Mouse (Mus musculus) limb, embryonic 11.5 days (tissue): ENCODE results near the gene Ece1. TPM values are rescaled to one million over a fixed set of nuclear protein-coding genes. Genes with fewer than 3 reads are reported as not detected.
A peak's percentile ranks its signal among the peaks of the same experiment; 100 is the strongest.

ENCODE experiments used
- ATAC-seq: fragments of 200-750 bp; cut with Nextera tagmentation; 2 replicates; pipeline ENCODE4 v1.8.0; 2017; ENCODE audit warnings: low read depth; ENCODE audit not compliant: insufficient number of reproducible peaks, low FRiP score, low TSS enrichment
- DNase-seq: peaks from one replicate; pipeline ENCODE4 v3.0.0-alpha.2; 2015; ENCODE audit warnings: low spot score
- H3K27ac ChIP-seq: fragments of 300-500 bp; sonication (generic); replicated peaks from 2 replicates; pipeline ENCODE4 v1.5.1; 2014; ENCODE audit warnings: low read depth, mild to moderate bottlenecking, low read length
- H3K27me3 ChIP-seq: fragments of 300-500 bp; sonication (generic); 2 replicates; pipeline ENCODE4 v1.6.1; 2014; ENCODE audit warnings: mild to moderate bottlenecking, low read length, mixed read lengths; ENCODE audit not compliant: control insufficient read depth, insufficient read depth
- H3K36me3 ChIP-seq: fragments of 300-500 bp; sonication (generic); 2 replicates; pipeline ENCODE4 v1.6.1; 2014; ENCODE audit warnings: mild to moderate bottlenecking, low read length, moderate library complexity, mixed read lengths; ENCODE audit not compliant: control insufficient read depth, insufficient read depth
- H3K4me1 ChIP-seq: fragments of 300-500 bp; sonication (generic); 2 replicates; pipeline ENCODE4 v1.6.1; 2014; ENCODE audit warnings: low read length, mixed read lengths; ENCODE audit not compliant: control insufficient read depth, insufficient read depth
- H3K4me2 ChIP-seq: fragments of 300-500 bp; sonication (generic); 2 replicates; pipeline ENCODE4 v1.6.1; 2014; ENCODE audit warnings: low read depth, mild to moderate bottlenecking, moderate library complexity; ENCODE audit not compliant: severe bottlenecking
- H3K4me3 ChIP-seq: fragments of 300-500 bp; sonication (generic); 2 replicates; pipeline ENCODE4 v1.5.1; 2014; ENCODE audit warnings: low read depth, low read length
- H3K9ac ChIP-seq: fragments of 300-500 bp; sonication (generic); 2 replicates; pipeline ENCODE4 v1.6.1; 2014; ENCODE audit warnings: mild to moderate bottlenecking, low read length
- H3K9me3 ChIP-seq: fragments of 300-500 bp; sonication (generic); 2 replicates; pipeline ENCODE4 v1.6.1; 2016; ENCODE audit warnings: low read length; ENCODE audit not compliant: control insufficient read depth
- WGBS: fragments of 180-500 bp; shearing (Covaris S2); extraction: QIAGEN DNeasy Blood & Tissue Kit; methylation state at CpG from one replicate; pipeline ENCODE4 v1.1.7; 2014; 5-methylcytosine and 5-hydroxymethylcytosine counted together
- polyA plus RNA-seq: library from polyadenylated mRNA; unstranded; fragments of >200 nt; fragmentation: Nextera tagmentation; extraction: Ambion mirVana; gene quantifications from 2 replicates; pipeline ENCODE4 v1.2.1, GENCODE M21; 2014

The Ece1 gene
- polyA plus RNA-seq, 1 experiment from 2014 or later: 38.0 TPM

DNA sequence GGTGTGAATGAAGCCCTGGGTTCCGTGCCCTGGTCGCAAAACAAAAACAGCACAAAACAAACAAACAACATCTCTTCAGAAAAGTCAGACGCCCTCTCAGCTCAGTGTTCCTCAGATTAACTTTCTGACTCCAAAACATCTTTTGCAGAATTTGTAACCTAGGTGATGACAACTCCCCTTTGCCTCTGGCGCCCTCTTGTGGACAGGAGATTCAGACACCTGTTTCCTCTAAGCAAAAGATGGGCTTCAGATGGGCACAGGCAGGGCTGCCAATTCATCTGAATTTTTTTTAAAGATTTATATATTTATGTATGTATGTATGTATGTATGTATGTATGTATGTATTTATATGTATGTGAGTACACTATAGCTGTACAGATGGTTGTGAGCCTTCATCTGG, 90.8 kb downstream of the Ece1 start:
- H3K27me3 ChIP-seq: no peaks in the 10 kb centered on the region
- no peak overlapping the region for H3K4me2 ChIP-seq
- DNase-seq: peak; percentile 91
- H3K27ac ChIP-seq: no peak overlapping the region
- no peak overlapping the region for H3K4me3 ChIP-seq
- H3K4me1 ChIP-seq: no peaks in the 10 kb centered on the region
- H3K9me3 ChIP-seq: no peaks in the 10 kb centered on the region
- H3K9ac ChIP-seq: no peak overlapping the region
- 46% methylated on average over 4 of the region's 4 CpGs for WGBS
- ATAC-seq: no peak
- peaks cover 15% of the 10 kb centered on the region for H3K36me3 ChIP-seq

DNA sequence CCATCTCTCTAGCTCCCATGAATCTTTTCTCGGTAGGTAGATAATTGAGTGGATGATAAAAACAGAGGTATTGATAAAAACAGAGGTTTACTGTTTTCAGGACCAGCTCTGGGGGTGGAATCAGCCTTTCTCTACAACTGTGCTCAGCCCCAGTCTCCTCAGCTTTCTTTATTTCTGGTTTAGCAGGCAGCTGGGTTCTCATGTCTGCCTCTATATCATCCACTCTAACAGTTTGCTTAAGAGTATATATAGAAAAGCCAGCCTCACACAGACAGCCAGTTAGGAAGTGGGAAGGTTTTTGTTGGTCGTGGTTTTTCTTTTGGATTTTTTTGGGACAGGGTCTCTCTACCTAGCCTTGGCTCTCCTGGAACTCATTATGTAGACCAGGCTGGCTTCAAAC, 92.1 kb downstream of the Ece1 start:
- no peaks in the 10 kb centered on the region for H3K4me1 ChIP-seq
- no peak overlapping the region for H3K27ac ChIP-seq
- no peak overlapping the region for H3K9ac ChIP-seq
- H3K4me2 ChIP-seq: no peak overlapping the region
- no peak for DNase-seq
- H3K36me3 ChIP-seq: peaks cover 25% of the 10 kb centered on the region
- no peaks in the 10 kb centered on the region for H3K27me3 ChIP-seq
- no peak for ATAC-seq
- no peak overlapping the region for H3K4me3 ChIP-seq
- WGBS: 94% methylated on average over 2 of the region's 2 CpGs
- no peaks in the 10 kb centered on the region; the same call in 1 of the 2 replicates for H3K9me3 ChIP-seq

GRCm38 (mm10) chr4:137954926-137955396, 92.9 kb downstream of the Ece1 start:
- Histone ChIP-seq H3K4me2 (no peak overlapping the region), H3K27me3 (no peaks in the 10 kb centered on the region), H3K4me1 (no peaks in the 10 kb centered on the region), H3K27ac (no peak overlapping the region), H3K9ac (no peak overlapping the region), H3K9me3 (peaks cover 5% of the 10 kb centered on the region; the same call in 1 of the 2 replicates), H3K36me3 (peaks cover 29% of the 10 kb centered on the region), H3K4me3 (no peak overlapping the region)
- no peak for ATAC-seq
- no peak for DNase-seq
- WGBS: 87% methylated on average over 8 of the region's 8 CpGs

GRCm38 (mm10) chr4:137956260-137956659, 94.2 kb downstream of the Ece1 start:
- DNase-seq (no peak), ATAC-seq (no peak)
- Histone ChIP-seq H3K36me3 (peaks cover 27% of the 10 kb centered on the region), H3K27me3 (no peaks in the 10 kb centered on the region), H3K9me3 (peaks cover 5% of the 10 kb centered on the region; the same call in 1 of the 2 replicates), H3K27ac (no peak overlapping the region), H3K4me2 (no peak overlapping the region), H3K4me1 (no peaks in the 10 kb centered on the region), H3K9ac (no peak overlapping the region), H3K4me3 (no peak overlapping the region)
- 94% methylated on average over 15 of the region's 15 CpGs for WGBS

DNA sequence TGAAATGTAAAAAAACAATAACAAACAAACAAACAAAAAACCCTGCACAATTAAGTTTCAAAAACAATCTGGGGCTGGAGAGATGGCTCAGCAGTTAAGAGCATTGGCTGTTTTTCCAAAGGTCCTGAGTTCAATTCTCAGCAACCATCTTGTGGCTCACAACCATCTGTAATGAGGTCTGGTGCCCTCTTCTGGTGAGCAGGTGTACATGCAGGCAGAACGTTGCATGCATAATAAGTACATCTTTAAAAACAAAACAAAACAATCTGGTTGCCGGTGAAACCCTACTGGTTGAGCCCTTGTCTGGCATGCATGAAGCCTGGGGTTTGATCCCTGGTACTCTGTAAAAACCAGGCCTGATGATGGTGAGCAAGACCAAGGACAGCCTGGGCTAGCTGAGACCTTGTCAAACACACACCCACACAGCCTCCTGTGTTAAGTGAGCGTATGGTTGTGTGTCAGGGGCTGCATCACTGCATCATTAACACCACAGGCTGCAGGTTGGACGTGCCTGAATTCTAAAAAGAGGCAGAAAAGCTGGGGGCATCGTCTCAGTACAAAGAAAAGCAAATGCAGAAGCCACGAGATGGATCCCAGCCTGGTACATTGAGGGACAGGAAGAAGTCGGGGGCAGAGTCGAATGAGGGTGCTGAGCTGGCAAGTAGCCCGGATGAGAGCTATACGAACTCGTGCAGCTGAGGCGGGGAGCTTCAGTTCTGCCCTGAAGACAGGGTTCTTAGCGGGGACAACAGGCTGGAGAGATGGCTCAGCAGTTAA, 98.0 kb downstream of the Ece1 start:
- H3K27me3 ChIP-seq: no peaks in the 10 kb centered on the region
- DNase-seq (no peak), ATAC-seq (no peak)
- no peaks in the 10 kb centered on the region for H3K4me1 ChIP-seq
- H3K27ac ChIP-seq: no peak overlapping the region
- no peak overlapping the region for H3K4me2 ChIP-seq
- no peak overlapping the region for H3K4me3 ChIP-seq
- H3K9me3 ChIP-seq: peaks cover 5% of the 10 kb centered on the region; the same call in 1 of the 2 replicates
- H3K9ac ChIP-seq: no peak overlapping the region
- H3K36me3 ChIP-seq: peaks cover 40% of the 10 kb centered on the region
- WGBS: 87% methylated on average over 13 of the region's 13 CpGs

DNA sequence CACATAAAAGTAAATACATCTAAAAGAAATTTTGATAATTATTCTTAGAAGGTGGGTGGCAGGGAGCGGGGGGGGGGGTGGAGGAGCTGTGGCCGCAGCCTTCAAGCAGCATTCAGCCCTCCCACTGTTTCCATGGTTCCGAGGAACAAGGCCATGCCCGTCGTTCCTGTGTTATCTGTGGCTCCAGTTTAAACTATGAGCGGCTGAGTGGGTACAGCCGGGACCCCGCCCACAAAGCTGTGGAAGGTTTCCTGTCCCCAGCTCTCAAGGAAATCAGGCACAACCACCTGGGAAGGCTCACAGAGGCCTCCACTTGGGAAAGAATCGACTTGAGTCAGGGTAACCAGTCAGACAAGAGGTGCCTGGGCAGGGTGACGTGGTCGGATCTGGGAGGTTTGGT, 98.7 kb downstream of the Ece1 start:
- 89% methylated on average over 11 of the region's 11 CpGs for WGBS
- no peak overlapping the region for H3K4me3 ChIP-seq

DNA sequence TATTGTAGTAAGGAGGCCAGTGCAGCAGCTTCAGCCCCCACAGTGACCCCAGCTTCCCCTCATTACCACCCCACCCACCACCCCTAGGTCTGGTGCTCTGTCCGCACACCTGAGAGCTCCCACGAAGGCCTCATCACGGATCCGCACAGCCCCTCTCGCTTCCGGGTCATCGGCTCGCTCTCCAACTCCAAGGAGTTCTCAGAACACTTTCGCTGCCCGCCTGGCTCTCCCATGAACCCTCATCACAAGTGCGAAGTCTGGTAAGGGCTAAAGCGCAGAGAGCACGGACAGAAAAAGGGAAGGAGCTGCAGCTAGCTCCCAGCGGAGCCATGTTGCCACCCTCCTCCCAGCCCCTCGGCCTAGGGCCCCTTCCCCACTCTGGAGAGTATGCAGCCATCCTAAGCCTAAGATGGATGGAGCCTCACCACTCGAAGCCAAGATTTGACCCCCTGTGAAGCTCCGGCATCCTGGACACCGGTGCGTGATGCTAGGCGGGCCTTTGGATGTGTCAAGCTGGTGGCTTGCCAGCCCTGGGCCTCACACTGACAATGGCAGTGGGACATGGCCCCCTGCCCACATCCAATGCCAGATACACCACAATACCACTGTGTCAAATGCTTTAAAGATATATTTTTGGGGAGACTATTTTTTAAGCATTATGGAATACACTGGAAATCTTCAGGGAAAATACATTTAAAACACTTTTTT, 100.8 kb downstream of the Ece1 start:
- no peak overlapping the region for H3K27ac ChIP-seq
- H3K36me3 ChIP-seq: peaks cover 34% of the 10 kb centered on the region
- ATAC-seq (no peak), DNase-seq (no peak)
- no peak overlapping the region for H3K4me3 ChIP-seq
- H3K4me2 ChIP-seq: no peak overlapping the region
- H3K9ac ChIP-seq: no peak overlapping the region
- 93% methylated on average over 20 of the region's 20 CpGs for WGBS
- peaks cover 5% of the 10 kb centered on the region; the same call in 1 of the 2 replicates for H3K9me3 ChIP-seq
- no peaks in the 10 kb centered on the region for H3K4me1 ChIP-seq
- no peaks in the 10 kb centered on the region for H3K27me3 ChIP-seq

More for the DNA sequence above, 98.7 kb downstream of the Ece1 start:
- no peak for DNase-seq
- ATAC-seq: no peak
- Histone ChIP-seq H3K4me1 (no peaks in the 10 kb centered on the region), H3K4me2 (no peak overlapping the region), H3K9ac (no peak overlapping the region), H3K36me3 (peaks cover 38% of the 10 kb centered on the region), H3K27me3 (no peaks in the 10 kb centered on the region), H3K27ac (no peak overlapping the region), H3K9me3 (peaks cover 5% of the 10 kb centered on the region; the same call in 1 of the 2 replicates)

- Histone ChIP-seq H3K27ac (no peak overlapping the region), H3K27me3 (no peaks in the 10 kb centered on the region), H3K36me3 (peaks cover 30% of the 10 kb centered on the region), H3K4me1 (no peaks in the 10 kb centered on the region), H3K4me2 (no peak overlapping the region), H3K4me3 (no peak overlapping the region), H3K9ac (no peak overlapping the region), H3K9me3 (peaks cover 5% of the 10 kb centered on the region; the same call in 1 of the 2 replicates)
- ATAC-seq (no peak), DNase-seq (no peak)
- 93% methylated on average over 6 of the region's 6 CpGs for WGBS
Observed at GRCm38 (mm10) chr4:137963431-137963830, 101.4 kb downstream of the Ece1 start.
